Mouse (Mus musculus) heart, adult 2 months (tissue): ENCODE measurements around the gene Hipk3.

Experiments
- CTCF ChIP-seq: fragments of 200-600 bp; IDR thresholded peaks from 2 replicates; pipeline ENCODE4 v1.8.1; 2022; ENCODE audit warnings: antibody characterized with exemption, mild to moderate bottlenecking, moderate library complexity
- POLR2A ChIP-seq: fragments of 200-500 bp; IDR thresholded peaks from 2 replicates; pipeline ENCODE4 v1.6.1; 2011; ENCODE audit warnings: mild to moderate bottlenecking, low read depth, low read length, control low read depth; ENCODE audit not compliant: insufficient read depth

- no peak for TF ChIP-seq POLR2A
- TF ChIP-seq CTCF, result no peak
Measured at GRCm38 (mm10) chr2:104489851-104490250, 4.4 kb downstream of the Hipk3 start.
